Mouse (Mus musculus): Measurements from ENCODE around the gene Mettl27.

Gene Mettl27

GRCm38 (mm10) chr5:134932179-134932902 is at the start of gene Mettl27:
TSS of gene Mettl27 (plus strand) at chr5:134932368.
- peak; percentile 92 to 95 for DNase-seq

GRCm38 (mm10) chr5:134883077-134883476 is 49.1 kb upstream of the Mettl27 start:
- DNase-seq, result no peak

- peak; percentile 60 to 75 for DNase-seq
Observed at GRCm38 (mm10) chr5:134887447-134888335, 44.5 kb upstream of the Mettl27 start.

- no peak for DNase-seq
Observed at GRCm38 (mm10) chr5:134888505-134888904, 43.7 kb upstream of the Mettl27 start.

GRCm38 (mm10) chr5:134890601-134891054 is 41.5 kb upstream of the Mettl27 start:
- DNase-seq, result no peak

- DNase-seq, result peak in 1 of 2 experiments; percentile 34
Observed at GRCm38 (mm10) chr5:134891552-134891951, 40.6 kb upstream of the Mettl27 start.

GRCm38 (mm10) chr5:134892717-134893116 is 39.5 kb upstream of the Mettl27 start:
- DNase-seq, result no peak

GRCm38 (mm10) chr5:134895291-134895690 is 36.9 kb upstream of the Mettl27 start:
- peak; percentile 56 to 67 for DNase-seq

GRCm38 (mm10) chr5:134896965-134897364 is 35.2 kb upstream of the Mettl27 start:
- no peak for DNase-seq

- DNase-seq, result peak in 1 of 2 experiments; percentile 31
Observed at GRCm38 (mm10) chr5:134897596-134897995, 34.6 kb upstream of the Mettl27 start.

- peak; percentile 65 to 70 for DNase-seq
Observed at GRCm38 (mm10) chr5:134901012-134901643, 31.0 kb upstream of the Mettl27 start.

GRCm38 (mm10) chr5:134901644-134902027 is 30.5 kb upstream of the Mettl27 start:
- DNase-seq, result no peak

GRCm38 (mm10) chr5:134906633-134907032 is 25.5 kb upstream of the Mettl27 start, which contains the start of gene Tmem270:
TSS of gene Tmem270 (minus strand) at chr5:134906733.
- DNase-seq, result no peak

GRCm38 (mm10) chr5:134907135-134907534 is 25.0 kb upstream of the Mettl27 start:
- DNase-seq, result peak; percentile 98

- DNase-seq, result no peak
Observed at GRCm38 (mm10) chr5:134911901-134912300, 20.3 kb upstream of the Mettl27 start.

- no peak for DNase-seq
Observed at GRCm38 (mm10) chr5:134913352-134913751, 18.8 kb upstream of the Mettl27 start.

- DNase-seq, result no peak
Observed at GRCm38 (mm10) chr5:134913753-134914152, 18.4 kb upstream of the Mettl27 start.

- no peak for DNase-seq
Observed at GRCm38 (mm10) chr5:134914510-134914909, 17.7 kb upstream of the Mettl27 start.

- DNase-seq, result no peak
Observed at GRCm38 (mm10) chr5:134915311-134915710, 16.9 kb upstream of the Mettl27 start, which contains the start of gene Cldn13. TSS of gene Cldn13 (minus strand) at chr5:134915526.

GRCm38 (mm10) chr5:134918071-134918832 is 13.9 kb upstream of the Mettl27 start:
- DNase-seq, result peak; percentile 85 to 90

- no peak for DNase-seq
Observed at GRCm38 (mm10) chr5:134919097-134919496, 13.1 kb upstream of the Mettl27 start.

GRCm38 (mm10) chr5:134920106-134920687 is 12.0 kb upstream of the Mettl27 start:
- no peak for DNase-seq

All from kidney, postnatal 4 days (tissue).